Mouse (Mus musculus) heart, embryonic 14.5 days (tissue): ENCODE measurements at regions not wholly inside any gene's neighbourhood (a gene's known extent, or its start where the extent isn't known, plus 50 kb on each side); places are given as distances from the start of the nearest gene placed in this dataset.

ENCODE experiments used
- ATAC-seq: fragments of 200-750 bp; cut with Nextera tagmentation; 2 replicates; pipeline ENCODE4 v1.8.0; 2017; ENCODE audit warnings: low read depth, moderate TSS enrichment; ENCODE audit not compliant: insufficient number of reproducible peaks, insufficient read depth, low FRiP score
- H3K27ac ChIP-seq, 2 experiments: fragments of 200-500 bp in 1 of 2; fragments of 300-500 bp in 1 of 2; sonication (generic) in 1 of 2; replicated peaks in 1 of 2; 2 replicates each; pipeline ENCODE4 v1.5.1; 2012 to 2014; ENCODE audit warnings: low read depth in 2 of 2, low read length in 2 of 2, control low read depth in 1 of 2, mild to moderate bottlenecking in 1 of 2, mixed read lengths in 1 of 2; ENCODE audit not compliant: control insufficient read depth in 1 of 2, insufficient read depth in 1 of 2
- H3K27me3 ChIP-seq: fragments of 300-500 bp; sonication (generic); 2 replicates; pipeline ENCODE4 v1.6.1; 2014; ENCODE audit warnings: mild to moderate bottlenecking, low read length, control low read depth; ENCODE audit not compliant: control insufficient read depth, insufficient read depth
- H3K36me3 ChIP-seq: fragments of 300-500 bp; sonication (generic); 2 replicates; pipeline ENCODE4 v1.6.1; 2014; ENCODE audit warnings: mild to moderate bottlenecking, control low read depth, low read length, mixed read lengths; ENCODE audit not compliant: control insufficient read depth, insufficient read depth
- H3K4me1 ChIP-seq, 2 experiments: fragments of 200-500 bp in 1 of 2; fragments of 300-500 bp in 1 of 2; sonication (generic) in 1 of 2; 2 replicates each; pipeline ENCODE4 v1.6.1; 2012 to 2014; ENCODE audit warnings: low read length in 2 of 2, control low read depth in 1 of 2, mixed read lengths in 1 of 2; ENCODE audit not compliant: control insufficient read depth in 2 of 2, insufficient read depth in 2 of 2
- H3K4me2 ChIP-seq: fragments of 300-500 bp; sonication (generic); 2 replicates; pipeline ENCODE4 v1.6.1; 2014; ENCODE audit warnings: mild to moderate bottlenecking, low read length
- H3K4me3 ChIP-seq, 2 experiments: fragments of 200-500 bp in 1 of 2; fragments of 300-500 bp in 1 of 2; sonication (generic) in 1 of 2; 2 replicates each; pipeline ENCODE4 v1.5.1; 2012 to 2014; ENCODE audit warnings: low read length in 2 of 2, mild to moderate bottlenecking in 2 of 2, control low read depth in 1 of 2, low read depth in 1 of 2, moderate library complexity in 1 of 2; ENCODE audit not compliant: control insufficient read depth in 1 of 2, insufficient read depth in 1 of 2
- H3K9ac ChIP-seq: fragments of 300-500 bp; sonication (generic); 2 replicates; pipeline ENCODE4 v1.6.1; 2014; ENCODE audit warnings: mild to moderate bottlenecking, low read length
- H3K9me3 ChIP-seq: fragments of 300-500 bp; sonication (generic); 2 replicates; pipeline ENCODE4 v1.6.1; 2016; ENCODE audit warnings: low read length, control low read depth; ENCODE audit not compliant: control insufficient read depth
- WGBS: fragments of 180-500 bp; shearing (Covaris S2); extraction: QIAGEN DNeasy Blood & Tissue Kit; methylation state at CpG from one replicate; pipeline ENCODE4 v1.1.7; 2014; 5-methylcytosine and 5-hydroxymethylcytosine counted together

DNA sequence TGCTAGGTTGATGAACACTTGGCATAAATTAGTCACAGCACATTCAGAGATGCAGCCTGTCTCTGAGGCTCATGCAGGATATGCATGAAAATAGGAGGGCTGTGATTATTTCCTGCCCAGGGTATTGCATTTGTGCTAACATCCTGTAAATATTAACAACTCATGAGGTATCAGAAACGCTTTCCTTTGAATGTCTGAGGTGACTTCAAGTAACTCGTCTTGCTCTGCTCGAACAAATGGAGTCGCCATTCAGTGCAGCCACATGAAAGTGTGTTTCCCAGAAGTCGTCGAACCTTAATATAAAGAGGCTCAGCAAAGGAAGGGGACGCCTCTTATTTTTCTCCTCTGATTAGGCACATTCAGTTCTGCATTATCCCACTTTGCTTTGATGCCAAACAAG is 301.1 kb upstream of the Adgrl2 start:
- no peak for ATAC-seq
- H3K36me3 ChIP-seq = no peaks in the 10 kb centered on the region
- no peak overlapping the region for H3K9ac ChIP-seq
- H3K4me1 ChIP-seq = no peaks in the 10 kb centered on the region
- 76% methylated on average over 7 of the region's 7 CpGs for whole genome bisulfite sequencing
- no peaks in the 10 kb centered on the region for H3K9me3 ChIP-seq
- no peak overlapping the region for H3K4me3 ChIP-seq
- H3K27me3 ChIP-seq = no peaks in the 10 kb centered on the region
- no peak overlapping the region for H3K4me2 ChIP-seq
- no peak overlapping the region for H3K27ac ChIP-seq

DNA sequence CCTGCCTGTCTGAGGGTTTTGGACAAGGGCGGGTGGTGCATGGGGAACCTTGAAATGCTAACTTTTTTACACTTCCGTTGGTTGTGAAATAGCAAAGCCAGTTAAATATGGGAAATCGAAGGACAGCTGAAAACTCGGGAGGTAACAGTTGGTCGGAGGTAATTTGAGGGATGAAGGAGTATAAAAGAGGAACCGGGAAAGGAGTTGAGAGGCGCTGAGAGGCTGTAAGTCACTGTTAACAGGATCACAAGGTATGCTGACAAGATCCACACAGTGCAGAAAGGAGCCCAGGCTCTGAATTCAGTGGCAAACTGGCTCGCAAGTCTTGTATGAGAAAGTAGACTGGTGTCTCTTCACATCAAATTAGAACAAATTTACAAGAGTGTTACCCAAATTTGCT is 299.9 kb upstream of the Adgrl2 start:
- Histone ChIP-seq H3K27me3 (no peaks in the 10 kb centered on the region), H3K4me2 (peak overlapping the region; percentile 23), H3K9me3 (no peaks in the 10 kb centered on the region), H3K36me3 (no peaks in the 10 kb centered on the region), H3K27ac (no peak overlapping the region), H3K4me1 (no peaks in the 10 kb centered on the region), H3K9ac (no peak overlapping the region), H3K4me3 (no peak overlapping the region)
- no peak for ATAC-seq
- WGBS = 46% methylated on average over 8 of the region's 8 CpGs

DNA sequence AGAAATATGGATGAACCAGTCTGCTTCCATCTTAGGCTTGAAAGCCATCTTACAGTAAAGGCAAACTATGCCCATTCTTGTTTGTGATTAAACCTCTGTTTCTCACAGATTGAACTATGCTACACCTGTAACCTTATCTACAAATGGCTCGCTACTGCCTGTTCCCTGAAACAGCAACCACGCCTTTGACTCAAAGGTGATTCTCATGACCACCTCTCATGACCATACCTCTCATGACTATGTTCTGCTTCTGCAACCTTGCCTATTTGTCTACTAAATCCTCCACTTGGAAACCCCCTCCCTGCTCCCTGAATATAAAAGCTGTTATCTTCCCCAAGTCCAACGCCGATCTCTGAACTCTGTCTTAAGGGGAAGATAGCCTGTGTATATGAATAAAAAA is 296.7 kb upstream of the Adgrl2 start:
- Histone ChIP-seq H3K9ac (no peak overlapping the region), H3K4me3 (no peak overlapping the region), H3K36me3 (no peaks in the 10 kb centered on the region), H3K4me2 (no peak overlapping the region), H3K27ac (no peak overlapping the region), H3K9me3 (no peaks in the 10 kb centered on the region), H3K27me3 (no peaks in the 10 kb centered on the region), H3K4me1 (no peaks in the 10 kb centered on the region)
- ATAC-seq = no peak
- 88% methylated on average over 4 of the region's 4 CpGs for WGBS

DNA sequence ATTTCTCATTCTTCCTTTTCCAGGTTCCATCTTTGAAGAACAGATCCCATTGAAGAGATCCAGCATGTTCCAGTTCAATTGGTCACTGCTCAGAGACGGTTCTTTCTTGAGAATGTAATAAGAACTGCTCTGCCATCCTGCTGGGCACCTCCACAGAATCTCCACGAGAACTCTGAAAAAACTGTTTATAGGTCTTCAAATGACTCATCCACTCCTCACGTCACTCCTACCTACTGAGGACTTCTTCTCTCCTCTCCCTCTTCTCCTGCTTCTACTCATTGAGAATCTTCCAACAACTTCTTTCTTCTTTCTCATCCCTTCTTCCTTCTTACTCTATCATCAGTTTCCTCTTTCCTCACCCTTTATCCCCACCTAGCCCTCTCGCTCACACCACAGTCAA is 294.6 kb upstream of the Adgrl2 start:
- Histone ChIP-seq H3K27me3 (no peaks in the 10 kb centered on the region), H3K36me3 (no peaks in the 10 kb centered on the region), H3K9ac (no peak overlapping the region), H3K4me1 (no peaks in the 10 kb centered on the region), H3K27ac (no peak overlapping the region), H3K4me2 (no peak overlapping the region), H3K4me3 (no peak overlapping the region), H3K9me3 (no peaks in the 10 kb centered on the region)
- WGBS = 80% methylated on average over 4 of the region's 4 CpGs
- ATAC-seq = no peak

DNA sequence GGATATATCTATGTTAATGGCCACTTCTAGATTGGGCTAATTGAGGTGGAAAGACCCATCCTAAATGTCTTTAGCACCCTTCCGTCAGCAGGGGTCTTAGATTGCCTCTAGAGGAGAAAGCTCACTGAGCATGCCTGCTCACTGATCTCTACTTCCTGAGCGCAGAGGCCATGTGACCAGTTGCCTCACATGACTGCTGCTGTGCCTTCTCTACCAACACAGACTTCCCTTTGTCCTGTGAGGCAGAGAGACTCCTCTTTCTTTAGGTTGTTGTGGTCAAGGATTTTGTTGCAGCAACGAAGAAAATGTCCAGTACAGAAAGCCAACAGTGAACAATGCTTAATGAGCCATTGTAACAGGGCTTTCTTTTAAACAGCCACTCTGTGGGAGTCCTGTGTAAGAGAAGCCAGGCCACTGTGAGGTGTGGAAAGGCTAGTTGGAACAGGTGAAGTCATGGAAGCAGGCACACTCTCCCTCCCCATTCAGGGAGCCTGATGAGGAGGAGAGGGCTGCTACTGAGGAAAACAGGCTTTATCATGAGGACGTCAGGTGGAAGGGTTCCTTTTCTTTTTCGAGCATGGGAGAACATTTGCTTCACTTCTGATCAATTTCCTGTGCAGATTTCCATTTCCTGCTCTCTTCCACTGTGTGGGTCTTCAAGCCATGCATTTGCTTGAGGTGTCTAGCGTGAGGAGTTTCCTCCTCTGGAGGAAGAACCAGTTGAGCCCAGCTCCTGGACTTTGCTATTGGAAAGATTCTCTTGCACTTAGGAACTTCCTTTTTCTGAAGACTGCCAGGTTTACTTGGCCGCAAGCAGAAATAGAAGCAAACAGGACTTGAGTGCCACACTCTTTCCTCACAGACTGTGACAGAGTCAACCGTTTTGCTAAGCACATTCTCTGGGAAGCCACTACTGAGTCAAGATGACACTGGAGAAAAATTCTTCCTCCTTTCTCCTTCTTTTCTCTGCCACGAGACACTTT is 290.7 kb upstream of the Adgrl2 start:
- ATAC-seq = no peak
- Histone ChIP-seq H3K27me3 (no peaks in the 10 kb centered on the region), H3K4me1 (no peaks in the 10 kb centered on the region), H3K4me3 (no peak overlapping the region), H3K9me3 (no peaks in the 10 kb centered on the region), H3K27ac (no peak overlapping the region), H3K36me3 (no peaks in the 10 kb centered on the region), H3K4me2 (no peak overlapping the region), H3K9ac (no peak overlapping the region)
- WGBS = 73% methylated on average over 9 of the region's 9 CpGs

DNA sequence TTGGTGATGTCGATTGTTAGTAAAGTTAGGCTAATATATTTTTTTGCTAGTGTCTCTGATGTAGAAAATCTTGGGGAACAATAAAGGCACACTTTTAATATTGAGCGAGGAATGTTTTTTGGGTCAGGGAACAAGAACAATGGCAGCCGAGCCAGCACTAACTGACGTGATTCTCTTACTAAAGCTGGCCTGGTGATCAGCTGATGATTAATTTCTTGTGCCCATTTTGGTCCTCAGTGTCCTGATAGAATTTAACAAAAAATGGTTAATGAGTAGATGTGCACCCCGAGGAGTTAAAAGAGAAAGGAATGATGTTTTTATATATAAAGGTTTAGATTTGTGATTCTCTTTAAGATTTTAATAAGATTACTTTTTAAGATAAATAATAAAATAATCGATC is 289.0 kb upstream of the Adgrl2 start:
- Histone ChIP-seq H3K9me3 (no peaks in the 10 kb centered on the region), H3K4me3 (no peak overlapping the region), H3K27me3 (no peaks in the 10 kb centered on the region), H3K4me2 (no peak overlapping the region), H3K4me1 (peaks cover 0 to 3% of the 10 kb centered on the region in 2 experiments; a peak in 2 of 4 replicates), H3K36me3 (no peaks in the 10 kb centered on the region), H3K9ac (no peak overlapping the region), H3K27ac (no peak overlapping the region)
- WGBS = 87% methylated on average over 6 of the region's 6 CpGs
- ATAC-seq = no peak

DNA sequence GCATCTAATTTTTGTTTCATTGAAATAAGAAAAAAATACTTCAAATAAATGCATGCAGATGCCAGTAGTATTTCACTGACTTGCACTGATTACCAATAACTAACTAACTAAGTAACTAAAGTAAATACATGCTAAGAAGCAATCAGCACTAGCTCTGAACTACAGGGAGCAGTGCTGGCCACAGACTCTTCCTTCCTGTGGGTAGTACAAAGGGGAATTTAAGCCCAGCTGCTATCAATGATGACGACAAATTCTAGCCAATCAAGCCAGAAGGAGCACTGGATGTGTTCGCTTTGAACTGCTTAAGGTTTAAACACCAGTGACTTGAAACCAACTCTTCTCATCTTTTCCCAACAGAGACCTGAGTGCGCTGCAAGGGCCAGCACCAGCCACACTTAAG is 287.5 kb upstream of the Adgrl2 start:
- Histone ChIP-seq H3K4me2 (no peak overlapping the region), H3K27me3 (no peaks in the 10 kb centered on the region), H3K9ac (no peak overlapping the region), H3K9me3 (no peaks in the 10 kb centered on the region), H3K4me3 (no peak overlapping the region), H3K36me3 (no peaks in the 10 kb centered on the region), H3K4me1 (peaks cover 0 to 7% of the 10 kb centered on the region in 2 experiments; a peak in 2 of 4 replicates), H3K27ac (no peak overlapping the region)
- WGBS = 72% methylated on average over 3 of the region's 3 CpGs
- ATAC-seq = no peak
